Mouse (Mus musculus) lung, postnatal 0 days (tissue): ENCODE measurements around the gene Btrc. TPM values are rescaled to one million over a fixed set of nuclear protein-coding genes. Genes with fewer than 3 reads are reported as not detected.

Experiments
- ATAC-seq: fragments of 200-750 bp; cut with Nextera tagmentation; 2 replicates; pipeline ENCODE4 v1.8.0; 2017; ENCODE audit warnings: moderate library complexity
- DNase-seq: peaks from one replicate; pipeline ENCODE4 v3.0.0-alpha.2; 2016; ENCODE audit warnings: low spot score
- H3K27ac ChIP-seq: fragments of 300-500 bp; sonication (generic); 2 replicates; pipeline ENCODE4 v1.5.1; 2014; ENCODE audit warnings: antibody characterized with exemption, mild to moderate bottlenecking, low read length, mixed read lengths
- H3K27me3 ChIP-seq: fragments of 300-500 bp; sonication (generic); replicated peaks from 2 replicates; pipeline ENCODE4 v1.6.1; 2014; ENCODE audit warnings: low read length, mixed read lengths; ENCODE audit not compliant: insufficient read depth
- H3K36me3 ChIP-seq: fragments of 300-500 bp; sonication (generic); 2 replicates; pipeline ENCODE4 v1.6.1; 2014; ENCODE audit warnings: low read length, mixed read lengths; ENCODE audit not compliant: insufficient read depth
- H3K4me1 ChIP-seq: fragments of 300-500 bp; sonication (generic); 2 replicates; pipeline ENCODE4 v1.6.1; 2014; ENCODE audit warnings: antibody characterized with exemption, low read depth, low read length, mixed read lengths; ENCODE audit not compliant: insufficient read depth
- H3K4me2 ChIP-seq: fragments of 300-500 bp; sonication (generic); replicated peaks from 2 replicates; pipeline ENCODE4 v1.6.1; 2014; ENCODE audit warnings: low read depth, mild to moderate bottlenecking, low read length, moderate library complexity, mixed read lengths
- H3K4me3 ChIP-seq: fragments of 300-500 bp; sonication (generic); 2 replicates; pipeline ENCODE4 v1.5.1; 2014; ENCODE audit warnings: low read depth, low read length
- H3K9ac ChIP-seq: fragments of 300-500 bp; sonication (generic); replicated peaks from 2 replicates; pipeline ENCODE4 v1.6.1; 2014; ENCODE audit warnings: low read depth, mild to moderate bottlenecking
- H3K9me3 ChIP-seq: fragments of 300-500 bp; sonication (generic); 2 replicates; pipeline ENCODE4 v1.6.1; 2016; ENCODE audit warnings: low read length, mixed read lengths
- CTCF ChIP-seq: IDR thresholded peaks from 2 replicates; pipeline ENCODE4 v1.5.1; 2016; ENCODE audit warnings: antibody characterized with exemption, mild to moderate bottlenecking
- EP300 ChIP-seq: IDR thresholded peaks from 2 replicates; pipeline ENCODE4 v1.6.1; 2016; ENCODE audit warnings: antibody characterized with exemption, mild to moderate bottlenecking, control low read depth
- WGBS: fragments of 180-500 bp; shearing (Covaris S2); extraction: QIAGEN DNeasy Blood & Tissue Kit; methylation state at CpG from one replicate; pipeline ENCODE4 v1.1.7; 2014; 5-methylcytosine and 5-hydroxymethylcytosine counted together
- polyA plus RNA-seq: library from polyadenylated mRNA; unstranded; fragments of >200 nt; fragmentation: Nextera tagmentation; extraction: Ambion mirVana; gene quantifications from 2 replicates; pipeline ENCODE4 v1.2.1, GENCODE M21; 2015

Gene Btrc
- polyA plus RNA-seq, 1 experiment from 2014 or later: 20.7 TPM

GRCm38 (mm10) chr19:45474686-45475085 is 111.2 kb downstream of the Btrc start:
- no peaks in the 10 kb centered on the region for H3K27me3 ChIP-seq
- H3K4me3 ChIP-seq: no peak overlapping the region
- H3K9ac ChIP-seq: no peak overlapping the region
- H3K4me2 ChIP-seq: no peak overlapping the region
- H3K27ac ChIP-seq: no peak overlapping the region
- ATAC-seq: no peak
- no peaks in the 10 kb centered on the region for H3K4me1 ChIP-seq
- DNase-seq: no peak
- WGBS: 70% methylated on average over 4 of the region's 4 CpGs
- no peaks in the 10 kb centered on the region for H3K36me3 ChIP-seq
- no peaks in the 10 kb centered on the region for H3K9me3 ChIP-seq
- TF ChIP-seq CTCF (no peak), EP300 (no peak)

- H3K4me2 ChIP-seq: peak overlapping the region; percentile 8; the same call in 1 of the 2 replicates
- no peaks in the 10 kb centered on the region for H3K4me1 ChIP-seq
- H3K36me3 ChIP-seq: no peaks in the 10 kb centered on the region
- no peak for TF ChIP-seq CTCF
- TF ChIP-seq EP300: peak; percentile 39; the same call in 1 of the 2 replicates
- H3K9ac ChIP-seq: no peak overlapping the region
- peak overlapping the region; percentile 28 for H3K27ac ChIP-seq
- no peaks in the 10 kb centered on the region for H3K27me3 ChIP-seq
- WGBS: 54% methylated on average over 24 of the region's 24 CpGs
- 0 out of 2 replicates have a peak overlapping the region, but pooled peaks have one; percentile 10 for H3K4me3 ChIP-seq
- ATAC-seq (peak; percentile 71), DNase-seq (peak; percentile 85)
- H3K9me3 ChIP-seq: no peaks in the 10 kb centered on the region
Observed at GRCm38 (mm10) chr19:45475928-45476553, 112.5 kb downstream of the Btrc start.

- Histone ChIP-seq H3K9me3 (no peaks in the 10 kb centered on the region), H3K4me2 (no peak overlapping the region), H3K27me3 (no peaks in the 10 kb centered on the region), H3K9ac (no peak overlapping the region), H3K4me3 (no peak overlapping the region), H3K4me1 (no peaks in the 10 kb centered on the region), H3K27ac (no peak overlapping the region), H3K36me3 (no peaks in the 10 kb centered on the region)
- no peak for TF ChIP-seq EP300
- no peak for TF ChIP-seq CTCF
- ATAC-seq (no peak), DNase-seq (no peak)
- WGBS: 87% methylated on average over 6 of the region's 6 CpGs
Observed at GRCm38 (mm10) chr19:45479548-45479947, 116.0 kb downstream of the Btrc start.

GRCm38 (mm10) chr19:45480490-45480889 is 117.0 kb downstream of the Btrc start:
- ATAC-seq (no peak), DNase-seq (no peak)
- H3K36me3 ChIP-seq: no peaks in the 10 kb centered on the region
- no peak overlapping the region for H3K4me2 ChIP-seq
- no peaks in the 10 kb centered on the region for H3K4me1 ChIP-seq
- H3K27me3 ChIP-seq: no peaks in the 10 kb centered on the region
- H3K9ac ChIP-seq: no peak overlapping the region
- no peak overlapping the region for H3K4me3 ChIP-seq
- H3K9me3 ChIP-seq: no peaks in the 10 kb centered on the region
- TF ChIP-seq EP300 (no peak), CTCF (no peak)
- WGBS: 77% methylated on average over 2 of the region's 2 CpGs
- H3K27ac ChIP-seq: no peak overlapping the region

GRCm38 (mm10) chr19:45480951-45481350 is 117.4 kb downstream of the Btrc start:
- TF ChIP-seq EP300: 0 out of 2 replicates have a peak, but pooled peaks have one; percentile 21
- no peak for TF ChIP-seq CTCF
- H3K9me3 ChIP-seq: no peaks in the 10 kb centered on the region
- H3K9ac ChIP-seq: no peak overlapping the region
- H3K4me2 ChIP-seq: no peak overlapping the region
- DNase-seq (peak; percentile 39), ATAC-seq (peak; percentile 44)
- H3K27me3 ChIP-seq: no peaks in the 10 kb centered on the region
- H3K4me3 ChIP-seq: no peak overlapping the region
- WGBS: 76% methylated on average over 4 of the region's 4 CpGs
- H3K36me3 ChIP-seq: no peaks in the 10 kb centered on the region
- no peaks in the 10 kb centered on the region for H3K4me1 ChIP-seq
- H3K27ac ChIP-seq: no peak overlapping the region

DNA sequence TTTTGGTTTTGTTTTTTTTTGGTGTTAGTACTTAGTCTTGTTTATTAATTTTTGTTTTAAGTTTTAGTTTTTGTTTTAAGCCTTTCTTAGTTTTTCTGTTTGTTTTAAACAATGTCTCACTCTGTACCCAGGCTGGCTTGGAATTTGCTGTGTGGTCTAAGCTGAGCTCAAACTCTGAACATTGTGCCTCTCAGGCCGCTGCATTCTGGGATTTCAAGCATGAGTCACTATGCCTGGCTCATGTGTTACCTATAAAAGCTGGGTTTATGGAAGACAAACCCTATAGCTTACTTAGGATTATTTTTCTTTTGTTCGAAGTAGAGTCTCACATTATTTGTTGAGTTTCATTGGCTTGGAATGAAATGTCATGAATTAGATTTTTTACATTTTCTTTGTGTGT is 119.9 kb downstream of the Btrc start:
- Histone ChIP-seq H3K36me3 (no peaks in the 10 kb centered on the region), H3K9me3 (no peaks in the 10 kb centered on the region), H3K27ac (no peak overlapping the region), H3K4me3 (no peak overlapping the region), H3K9ac (no peak overlapping the region), H3K4me1 (no peaks in the 10 kb centered on the region), H3K4me2 (no peak overlapping the region), H3K27me3 (no peaks in the 10 kb centered on the region)
- TF ChIP-seq EP300 (no peak), CTCF (no peak)
- WGBS: 72% methylated on average over 2 of the region's 2 CpGs
- DNase-seq (no peak), ATAC-seq (no peak)
